Mouse (Mus musculus): ENCODE measurements around the gene Neurl3.

Neurl3 gene

DNA sequence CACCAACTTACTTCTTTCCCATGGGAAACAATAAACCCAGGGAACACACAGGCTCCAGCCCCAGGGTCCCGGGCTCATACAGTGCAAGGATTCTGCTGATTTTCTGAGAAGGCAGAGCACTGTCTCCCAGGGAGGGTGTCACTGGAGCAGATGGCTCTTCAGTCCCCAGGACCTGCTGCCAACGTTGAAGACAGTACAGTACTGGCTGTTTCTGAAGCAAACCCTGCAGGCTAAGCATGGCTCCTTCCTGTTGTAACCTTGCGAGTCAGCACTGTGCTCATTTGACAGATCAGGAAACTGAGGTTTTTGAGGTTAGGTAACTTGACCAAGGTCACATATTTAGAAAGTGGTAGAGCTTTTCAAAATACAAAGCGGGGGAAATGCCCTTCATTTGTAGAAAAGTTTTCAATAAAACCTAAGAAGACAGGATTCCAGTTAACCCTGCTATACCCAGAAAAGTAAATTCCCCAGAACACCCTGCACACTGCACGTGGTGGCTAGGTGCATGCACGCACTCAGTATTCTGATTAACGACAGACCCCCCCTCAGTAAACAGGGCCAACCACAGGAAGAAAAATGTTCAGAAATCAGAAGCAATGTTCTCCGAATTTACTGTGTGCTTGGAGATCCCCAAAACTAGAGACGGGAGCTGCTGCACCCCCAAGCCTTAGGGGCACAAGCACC is 22.1 kb upstream of the Neurl3 start:
- peak; percentile 51 for DNase-seq

DNA sequence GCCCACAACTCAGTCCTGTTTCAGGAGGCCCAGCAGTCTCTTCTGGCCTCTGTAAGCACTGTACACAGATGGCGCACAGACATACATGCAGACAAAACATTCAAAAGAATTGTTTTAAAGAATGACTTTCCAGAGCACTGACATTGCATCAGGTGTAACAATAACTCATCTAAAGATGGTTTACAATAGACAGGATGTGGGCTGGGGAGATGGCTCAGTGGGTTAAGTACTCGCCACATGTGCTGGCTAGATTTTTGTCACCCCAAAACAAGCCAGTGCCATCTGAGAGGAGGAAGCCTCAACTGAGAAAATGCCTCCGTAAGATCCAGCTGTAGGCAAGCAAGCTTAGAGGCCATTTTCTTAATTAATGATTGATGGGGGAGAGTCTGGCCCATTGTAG is 19.9 kb upstream of the Neurl3 start:
- no peak for DNase-seq

DNA sequence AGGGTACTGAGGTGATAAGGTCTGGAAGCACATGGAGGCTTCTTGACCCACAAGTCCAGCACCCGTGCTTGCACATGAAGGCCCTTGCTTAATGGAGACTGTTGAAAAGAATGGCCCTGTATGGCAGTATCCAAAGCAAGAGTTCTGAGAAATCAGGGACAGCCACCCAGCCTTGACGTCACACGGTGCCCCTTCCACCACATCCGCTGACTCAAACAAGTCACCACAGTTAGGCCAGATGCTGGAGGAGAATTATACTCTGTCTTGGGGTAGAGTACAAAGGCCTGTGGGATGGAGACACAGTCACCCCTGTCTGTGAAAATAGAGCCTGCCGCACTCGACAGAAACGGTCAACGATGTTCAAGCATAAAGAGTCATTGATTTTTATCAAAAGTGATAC is 19.0 kb upstream of the Neurl3 start:
- no peak for DNase-seq

- peak; percentile 30 for DNase-seq
Observed at GRCm38 (mm10) chr1:36281849-36282248, 7.4 kb upstream of the Neurl3 start.

GRCm38 (mm10) chr1:36280938-36281337 is 6.5 kb upstream of the Neurl3 start:
- no peak for DNase-seq

GRCm38 (mm10) chr1:36279202-36279601 is 4.7 kb upstream of the Neurl3 start:
- peak; percentile 87 for DNase-seq

DNA sequence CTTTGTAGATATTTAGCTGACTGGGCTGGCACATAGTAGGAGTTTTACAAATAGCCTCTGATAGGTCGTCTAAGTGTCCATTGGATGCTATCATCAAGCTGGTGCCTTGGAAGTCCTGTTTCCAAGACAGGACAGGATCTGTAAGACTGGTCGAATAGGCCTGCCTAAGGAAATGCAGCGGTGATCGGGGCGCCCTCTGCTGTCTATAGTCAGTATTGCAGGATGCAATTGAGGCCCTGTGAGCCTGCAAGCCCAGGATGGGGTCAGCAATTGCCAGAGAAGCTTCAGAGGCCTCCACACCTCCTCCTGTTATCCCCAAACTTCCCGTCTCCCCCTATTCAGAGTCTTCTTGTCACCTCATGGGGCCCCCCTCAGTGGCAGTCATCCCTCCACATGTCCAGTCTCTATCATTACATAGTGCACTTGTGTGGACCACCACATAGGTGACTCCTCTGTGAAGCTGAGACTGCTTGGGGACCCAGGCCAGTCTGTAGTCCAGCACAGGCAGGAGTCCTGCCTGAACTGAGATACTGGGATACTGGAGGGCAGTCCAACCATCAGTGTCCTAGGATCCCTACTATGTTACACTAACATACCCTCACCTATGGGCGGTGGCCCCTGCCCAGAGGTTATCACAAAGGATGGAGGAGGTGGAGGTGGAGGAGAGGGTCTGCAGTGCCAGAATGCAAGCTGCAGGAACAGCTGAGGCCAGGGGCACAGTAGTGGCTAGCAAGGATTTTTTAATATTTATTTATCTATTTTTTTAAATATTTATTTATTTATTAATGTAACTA is 3.0 kb upstream of the Neurl3 start:
- peak; percentile 92 for DNase-seq

DNA sequence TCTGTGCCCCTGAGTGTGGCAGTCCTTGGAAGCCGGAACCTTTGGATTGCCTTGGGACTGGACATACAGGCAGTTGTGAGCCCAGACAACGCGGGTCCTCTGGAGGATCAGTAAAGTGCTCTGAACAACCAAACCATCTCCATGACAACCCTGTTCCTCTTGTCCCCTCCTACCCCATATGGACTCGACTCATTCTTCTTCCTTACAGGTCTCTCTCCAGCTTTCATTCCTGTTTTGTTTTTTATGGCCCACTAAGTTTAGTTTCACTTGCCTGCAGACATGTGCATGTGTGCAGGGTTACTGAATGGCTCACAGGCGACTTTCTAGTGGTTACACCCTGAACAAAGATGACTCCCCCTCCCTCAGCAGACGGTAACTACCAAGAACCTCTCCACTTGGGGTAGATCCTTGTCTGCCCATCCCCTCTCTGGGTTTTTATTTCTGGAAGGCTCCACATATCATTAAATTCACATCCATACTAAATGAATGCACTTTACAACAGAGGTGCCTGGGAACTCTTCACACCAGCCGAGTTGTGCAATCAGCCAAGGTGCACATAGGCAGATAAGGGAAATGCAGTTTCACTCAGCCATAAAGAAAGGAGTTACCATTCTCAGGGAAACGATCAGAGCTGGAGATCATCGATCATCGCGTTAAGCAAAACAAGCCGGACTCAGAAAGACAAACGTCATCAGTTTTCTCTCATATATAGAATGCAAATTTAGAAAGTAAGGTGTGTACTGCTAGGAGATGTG is 1.3 kb upstream of the Neurl3 start:
- DNase-seq, result no peak

DNA sequence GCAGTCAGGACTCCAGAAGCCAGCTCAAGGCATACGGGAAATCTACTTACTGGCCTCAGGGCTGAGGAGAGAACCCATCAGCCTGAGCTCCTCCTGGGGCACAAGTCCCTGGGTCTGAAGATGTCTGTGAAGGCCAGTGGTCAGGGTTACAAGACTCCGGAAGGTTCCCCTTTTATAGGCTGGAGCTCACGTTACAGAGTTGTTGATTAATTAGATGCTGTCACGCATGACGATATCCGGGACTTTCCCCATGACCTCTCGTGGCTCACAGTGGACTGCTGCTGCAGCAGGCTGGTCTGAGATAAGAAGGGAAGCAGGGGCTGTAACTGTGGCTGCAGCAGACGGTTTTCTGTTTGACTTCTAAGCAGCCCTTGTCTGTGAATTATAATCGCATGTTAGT is 1.2 kb downstream of the Neurl3 start:
- peak; percentile 81 for DNase-seq

DNA sequence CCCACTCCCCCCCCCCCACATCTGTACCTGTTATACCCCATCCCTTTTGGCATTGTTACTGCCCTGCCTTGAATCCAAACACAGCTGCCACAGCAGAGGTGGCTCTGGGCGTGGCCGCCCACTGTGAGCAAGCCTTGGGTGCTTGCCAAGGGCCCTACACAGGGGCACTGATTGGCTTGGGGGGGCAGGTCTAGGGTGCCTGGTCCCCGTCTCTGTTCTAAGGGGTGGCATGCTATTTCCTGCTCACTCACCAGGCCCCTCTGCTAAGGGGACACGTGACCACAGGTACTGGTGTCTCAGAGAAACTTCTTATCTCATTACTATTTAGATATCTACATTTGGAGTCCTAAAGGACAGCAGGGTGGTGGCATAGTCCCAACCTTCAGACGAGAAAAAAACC is 1.9 kb downstream of the Neurl3 start:
- DNase-seq, result peak; percentile 80

DNA sequence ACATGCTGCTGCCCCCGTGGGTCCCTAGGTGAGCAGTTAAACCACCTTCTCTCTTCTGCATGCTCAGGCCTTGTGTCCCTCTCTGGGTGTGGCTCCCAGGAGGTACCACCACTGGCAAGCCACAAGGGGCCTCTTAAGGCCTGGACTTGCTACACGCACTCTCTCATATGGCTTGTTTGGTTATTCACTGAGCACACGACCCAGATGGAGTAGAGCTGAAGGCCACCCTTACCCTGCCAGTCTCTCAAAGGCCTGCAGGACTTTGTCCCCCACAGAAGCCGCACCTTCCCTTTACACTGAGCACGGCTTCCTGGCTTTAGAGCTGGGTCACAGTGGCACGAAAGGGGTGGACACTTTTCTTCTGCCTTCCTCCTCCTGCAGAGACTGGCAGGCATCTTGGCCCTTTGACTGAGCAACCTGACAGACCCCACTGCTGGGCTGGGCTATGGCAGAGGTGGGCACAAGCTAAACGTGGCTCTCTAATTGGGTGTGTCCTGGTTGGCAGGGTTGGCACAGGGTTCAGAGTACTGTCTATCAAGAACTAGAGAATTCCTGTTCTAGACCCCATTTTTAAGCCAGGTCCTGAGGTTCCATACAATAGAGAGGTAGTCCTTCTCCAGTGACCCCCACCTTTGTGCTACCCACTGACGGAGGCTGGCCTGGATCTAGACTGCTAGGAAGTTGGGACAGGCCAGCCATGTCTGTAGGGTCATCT is 2.8 kb downstream of the Neurl3 start:
- DNase-seq, result no peak

GRCm38 (mm10) chr1:36270666-36271065 is 3.8 kb downstream of the Neurl3 start:
- peak; percentile 42 for DNase-seq

GRCm38 (mm10) chr1:36269121-36269795 is 5.2 kb downstream of the Neurl3 start:
- no peak for DNase-seq

DNA sequence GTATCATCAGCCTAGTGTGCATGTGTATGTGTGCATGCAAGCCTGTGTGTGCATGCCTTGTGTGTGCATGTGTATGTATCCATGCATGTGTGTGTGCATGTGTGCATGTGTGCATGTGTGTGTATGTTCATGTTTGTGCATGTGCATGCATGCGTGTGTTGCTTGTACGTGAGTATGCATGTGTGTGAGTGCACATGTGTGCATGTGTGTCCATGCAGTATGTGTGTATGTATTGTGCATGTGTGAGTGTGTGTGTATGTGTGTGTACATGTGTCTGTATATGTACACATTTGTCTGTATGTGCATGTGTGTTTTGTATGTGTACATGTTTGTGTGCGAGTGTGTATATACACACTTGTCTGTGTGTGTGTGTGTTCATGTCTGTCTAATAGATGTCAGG is 6.9 kb downstream of the Neurl3 start:
- DNase-seq, result no peak

- no peak for DNase-seq
Observed at GRCm38 (mm10) chr1:36266293-36266692, 8.2 kb downstream of the Neurl3 start.

- peak; percentile 88 for DNase-seq
Observed at GRCm38 (mm10) chr1:36263833-36264488, 10.5 kb downstream of the Neurl3 start.

DNA sequence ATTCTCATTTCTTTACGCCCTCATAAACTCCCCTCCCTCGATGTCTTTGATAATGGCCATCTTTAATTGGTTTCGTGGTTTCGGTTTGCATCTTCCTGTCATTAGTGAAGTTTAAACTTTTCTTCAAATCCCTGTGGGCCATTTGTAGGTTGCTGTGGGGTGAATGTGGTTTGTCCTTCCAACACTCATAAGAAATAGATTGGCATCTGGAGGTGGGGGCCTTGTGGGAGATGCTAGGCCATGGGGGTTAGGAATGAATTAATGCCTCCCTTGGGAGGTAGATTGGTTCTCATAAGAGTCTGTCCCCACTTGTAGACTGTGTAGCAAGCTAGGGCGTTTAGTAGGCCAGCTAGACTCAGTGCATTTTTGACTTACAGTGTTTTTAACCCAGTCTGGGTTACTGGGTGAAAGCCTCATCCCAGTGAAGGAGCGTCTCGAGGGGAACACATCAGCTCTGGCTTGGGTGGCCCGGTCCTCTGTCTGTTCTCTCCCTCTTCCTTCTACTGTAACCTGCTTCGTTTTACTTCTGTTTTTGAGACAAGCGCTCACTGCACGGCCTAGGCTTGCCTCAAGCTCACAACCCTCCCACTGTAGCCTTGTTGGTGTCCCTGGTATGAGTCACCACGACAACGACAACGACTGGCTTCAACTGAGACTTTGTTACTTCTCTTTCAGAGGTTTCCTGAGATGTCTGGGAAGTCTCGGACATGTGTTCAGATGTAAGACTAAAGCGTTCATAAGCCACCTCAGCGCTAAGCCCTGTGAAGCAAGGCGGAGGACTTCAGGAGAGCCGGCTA is 12.6 kb downstream of the Neurl3 start:
- DNase-seq, result peak; percentile 70

GRCm38 (mm10) chr1:36260418-36260817 is 14.1 kb downstream of the Neurl3 start:
- DNase-seq, result no peak

- DNase-seq, result peak; percentile 51
Observed at GRCm38 (mm10) chr1:36259281-36259680, 15.2 kb downstream of the Neurl3 start.

- DNase-seq, result no peak
Observed at GRCm38 (mm10) chr1:36258631-36259030, 15.8 kb downstream of the Neurl3 start.

- peak; percentile 40 for DNase-seq
Observed at GRCm38 (mm10) chr1:36257276-36257675, 17.2 kb downstream of the Neurl3 start.
